Mouse (Mus musculus): Measurements from ENCODE around the gene Slc16a5. TPM values are rescaled to one million over a fixed set of nuclear protein-coding genes. Genes with fewer than 3 reads are reported as not detected.

Gene Slc16a5
- polyA plus RNA-seq, 1 experiment from 2014 or later, result 0.34 TPM

DNA sequence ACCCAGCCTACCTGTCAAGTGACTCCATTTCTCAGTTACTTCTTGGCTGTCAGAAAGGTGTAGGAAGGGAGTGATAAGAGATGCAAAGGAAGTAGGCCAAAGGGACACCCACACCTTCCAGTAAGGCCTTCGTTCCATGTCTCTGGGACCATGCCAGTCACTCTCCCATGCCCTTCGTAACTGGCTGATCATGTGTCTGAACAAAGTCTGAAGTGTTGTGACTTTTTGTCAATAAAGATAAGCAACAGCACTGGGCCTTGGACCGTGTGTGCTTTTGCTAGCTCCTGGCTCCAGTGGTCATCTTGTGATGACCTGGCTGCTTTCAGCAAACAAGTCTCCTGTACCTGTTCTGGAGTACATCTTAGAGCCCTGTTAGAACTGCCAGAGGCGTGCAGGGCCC is 29.5 kb upstream of the Slc16a5 start:
- no peak for DNase-seq (ENCODE audit: low spot score)
- H3K27me3 ChIP-seq (replicated peaks; ENCODE audit: low read depth, poor library complexity, severe bottlenecking), result 0 out of 2 replicates have a peak, but pooled peaks cover 8% of the 10 kb centered on the region
- no peak overlapping the region for H3K27ac ChIP-seq (replicated peaks)
- no peaks in the 10 kb centered on the region for H3K9me3 ChIP-seq
- H3K4me3 ChIP-seq, result no peak overlapping the region
- 81% methylated on average over 4 of the region's 4 CpGs for WGBS
- peaks cover 35% of the 10 kb centered on the region for H3K4me1 ChIP-seq
- H3K36me3 ChIP-seq (replicated peaks), result peaks cover 51% of the 10 kb centered on the region

DNA sequence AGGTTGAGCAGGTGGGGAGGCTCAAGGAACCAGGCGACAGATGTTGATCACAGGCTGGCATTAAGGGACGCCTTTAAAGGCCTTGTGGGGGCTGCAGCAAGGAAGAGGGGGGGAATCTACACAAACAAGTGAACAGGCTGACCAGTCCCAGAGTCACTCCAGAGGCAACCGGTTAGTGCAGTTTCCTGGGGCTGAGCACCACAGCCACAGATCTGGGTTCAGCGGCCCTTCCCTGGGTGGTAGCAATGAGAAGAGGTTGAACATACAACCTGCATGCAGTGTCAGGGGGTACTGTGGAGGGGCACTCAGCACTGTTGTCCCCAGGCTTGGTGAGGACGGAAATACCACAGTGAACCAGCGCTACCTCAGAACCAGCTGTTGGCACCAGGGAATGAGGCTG is 28.9 kb upstream of the Slc16a5 start:
- Histone ChIP-seq H3K4me3 (no peak overlapping the region), H3K4me1 (peaks cover 29% of the 10 kb centered on the region), H3K9me3 (no peaks in the 10 kb centered on the region), H3K27ac (replicated peaks) (no peak overlapping the region), H3K36me3 (replicated peaks) (peaks cover 51% of the 10 kb centered on the region), H3K27me3 (replicated peaks; ENCODE audit: low read depth, poor library complexity, severe bottlenecking) (0 out of 2 replicates have a peak, but pooled peaks cover 8% of the 10 kb centered on the region)
- 82% methylated on average over 6 of the region's 6 CpGs for WGBS
- DNase-seq (ENCODE audit: low spot score), result no peak

DNA sequence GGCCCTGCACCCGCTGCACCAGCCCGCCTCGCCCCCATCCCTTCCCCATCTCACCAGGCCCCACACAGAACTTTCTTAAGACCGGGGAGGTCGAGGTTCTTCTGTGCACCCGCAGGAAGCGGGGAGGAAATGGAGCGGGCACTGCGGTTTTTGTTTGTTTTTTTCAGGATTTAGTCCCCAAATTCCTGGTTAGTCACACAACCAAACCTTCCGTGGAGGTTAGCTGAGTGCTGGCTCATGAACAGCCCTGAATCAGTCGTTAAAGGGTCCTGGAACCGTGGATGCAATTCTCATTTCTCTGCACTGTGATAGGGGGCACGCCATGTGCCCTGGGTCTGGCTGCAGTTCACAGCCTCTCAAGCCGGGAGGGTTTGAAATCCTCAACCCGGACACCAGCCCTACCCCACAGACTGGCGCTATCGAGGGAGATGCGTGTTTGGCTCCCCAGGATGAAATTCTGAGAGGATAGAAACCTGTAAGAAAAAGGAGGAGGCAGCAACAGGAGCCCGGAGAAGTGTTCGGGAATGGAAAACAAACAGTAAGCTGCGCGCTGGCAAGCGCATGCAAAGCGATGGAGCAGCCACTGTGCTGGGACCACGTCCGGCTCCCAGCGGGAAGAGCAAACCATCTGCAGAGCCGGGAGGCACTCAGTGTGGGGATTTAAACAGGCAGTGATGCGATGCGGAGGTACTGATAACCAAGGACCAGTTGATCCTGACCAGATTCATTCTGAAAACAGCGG is 26.5 kb upstream of the Slc16a5 start:
- Histone ChIP-seq H3K4me3 (peak overlapping the region; percentile 50), H3K27me3 (replicated peaks; ENCODE audit: low read depth, poor library complexity, severe bottlenecking) (0 out of 2 replicates have a peak, but pooled peaks cover 8% of the 10 kb centered on the region), H3K27ac (replicated peaks) (peak overlapping the region; percentile 84), H3K9me3 (peaks cover 7% of the 10 kb centered on the region), H3K4me1 (peaks cover 25% of the 10 kb centered on the region), H3K36me3 (replicated peaks) (peaks cover 27% of the 10 kb centered on the region)
- 5% methylated on average over 31 of the region's 31 CpGs for WGBS
- peak; percentile 62 for DNase-seq (ENCODE audit: low spot score)

- 86% methylated on average over 5 of the region's 5 CpGs for WGBS
- DNase-seq (ENCODE audit: low spot score), result no peak
These were observed 24.6 kb upstream of the Slc16a5 start for GRCm38 (mm10) chr11:115437571-115438122.

GRCm38 (mm10) chr11:115439326-115439725 is 22.9 kb upstream of the Slc16a5 start:
- 88% methylated on average over 3 of the region's 3 CpGs for WGBS
- Histone ChIP-seq H3K4me1 (peaks cover 37% of the 10 kb centered on the region), H3K36me3 (replicated peaks) (no peaks in the 10 kb centered on the region), H3K27me3 (replicated peaks; ENCODE audit: low read depth, poor library complexity, severe bottlenecking) (peaks cover 23% of the 10 kb centered on the region; the same call in 1 of the 2 replicates), H3K4me3 (no peak overlapping the region), H3K9me3 (peaks cover 7% of the 10 kb centered on the region), H3K27ac (replicated peaks) (no peak overlapping the region)
- no peak for DNase-seq (ENCODE audit: low spot score)

More at GRCm38 (mm10) chr11:115437571-115438122, 24.6 kb upstream of the Slc16a5 start:
- Histone ChIP-seq H3K27ac (replicated peaks) (no peak overlapping the region), H3K4me3 (no peak overlapping the region), H3K4me1 (peaks cover 37% of the 10 kb centered on the region), H3K36me3 (replicated peaks) (peaks cover 8% of the 10 kb centered on the region), H3K27me3 (replicated peaks; ENCODE audit: low read depth, poor library complexity, severe bottlenecking) (peaks cover 23% of the 10 kb centered on the region; the same call in 1 of the 2 replicates), H3K9me3 (peaks cover 7% of the 10 kb centered on the region)

- DNase-seq (ENCODE audit: low spot score), result no peak
- Histone ChIP-seq H3K4me3 (peak within 1 kb of the TSS; percentile 21; the same call in 1 of the 2 replicates), H3K27me3 (replicated peaks; ENCODE audit: low read depth, poor library complexity, severe bottlenecking) (peaks cover 23% of the 10 kb centered on the region; the same call in 1 of the 2 replicates), H3K4me1 (peaks cover 33% of the 10 kb centered on the region), H3K36me3 (replicated peaks) (no peaks in the 10 kb centered on the region), H3K27ac (replicated peaks) (no peak within 1 kb of the TSS; the same call in 1 of the 2 replicates), H3K9me3 (peaks cover 7% of the 10 kb centered on the region)
- WGBS, result 93% methylated on average over 9 of the region's 9 CpGs
These were observed 22.2 kb upstream of the Slc16a5 start, which contains the start of gene Trim80 for GRCm38 (mm10) chr11:115439906-115440595. Trim80 (plus strand) TSS chr11:115440545.

GRCm38 (mm10) chr11:115441417-115441816 is 20.9 kb upstream of the Slc16a5 start:
- H3K4me3 ChIP-seq, result peak overlapping the region; percentile 21; the same call in 1 of the 2 replicates
- H3K36me3 ChIP-seq (replicated peaks), result no peaks in the 10 kb centered on the region
- no peak overlapping the region; the same call in 1 of the 2 replicates for H3K27ac ChIP-seq (replicated peaks)
- 47% methylated on average over 15 of the region's 15 CpGs for WGBS
- peaks cover 22% of the 10 kb centered on the region for H3K4me1 ChIP-seq
- no peak for DNase-seq (ENCODE audit: low spot score)
- peaks cover 7% of the 10 kb centered on the region for H3K9me3 ChIP-seq
- H3K27me3 ChIP-seq (replicated peaks; ENCODE audit: low read depth, poor library complexity, severe bottlenecking), result peaks cover 22% of the 10 kb centered on the region; the same call in 1 of the 2 replicates

- WGBS, result 74% methylated on average over 3 of the region's 3 CpGs
- Histone ChIP-seq H3K4me3 (no peak overlapping the region), H3K36me3 (replicated peaks) (no peaks in the 10 kb centered on the region), H3K27me3 (replicated peaks; ENCODE audit: low read depth, poor library complexity, severe bottlenecking) (peaks cover 4% of the 10 kb centered on the region; the same call in 1 of the 2 replicates), H3K9me3 (no peaks in the 10 kb centered on the region), H3K27ac (replicated peaks) (peak overlapping the region; percentile 21; the same call in 1 of the 2 replicates), H3K4me1 (peaks cover 37% of the 10 kb centered on the region)
- no peak for DNase-seq (ENCODE audit: low spot score)
These were observed 15.4 kb upstream of the Slc16a5 start for GRCm38 (mm10) chr11:115446906-115447305.

GRCm38 (mm10) chr11:115447321-115447885 is 14.9 kb upstream of the Slc16a5 start:
- Histone ChIP-seq H3K27ac (replicated peaks) (no peak overlapping the region), H3K4me3 (no peak overlapping the region), H3K4me1 (peaks cover 37% of the 10 kb centered on the region), H3K36me3 (replicated peaks) (no peaks in the 10 kb centered on the region), H3K27me3 (replicated peaks; ENCODE audit: low read depth, poor library complexity, severe bottlenecking) (no peaks in the 10 kb centered on the region; the same call in 1 of the 2 replicates), H3K9me3 (no peaks in the 10 kb centered on the region)
- DNase-seq (ENCODE audit: low spot score), result no peak
- 86% methylated on average over 11 of the region's 11 CpGs for WGBS

DNA sequence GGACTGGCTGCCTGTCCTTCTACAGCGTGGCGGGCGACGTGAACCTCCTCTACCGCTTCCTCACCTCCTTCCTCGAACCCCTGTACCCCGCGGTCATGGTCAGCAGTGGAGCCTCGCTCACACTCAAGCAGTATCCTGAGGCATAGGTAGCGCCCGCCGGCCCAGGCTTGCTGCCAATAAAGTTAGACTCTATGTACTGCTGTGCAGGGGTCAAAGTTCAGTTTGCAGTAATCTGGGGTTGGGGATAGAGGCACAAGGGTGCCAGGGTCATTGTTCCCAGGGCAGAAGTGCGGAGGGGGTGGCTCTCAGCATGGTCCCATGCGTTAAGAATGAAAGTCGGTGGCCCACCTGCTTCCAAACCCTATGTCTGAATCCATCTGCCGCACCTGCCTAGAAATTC is 14.2 kb upstream of the Slc16a5 start:
- WGBS, result 83% methylated on average over 16 of the region's 16 CpGs
- Histone ChIP-seq H3K36me3 (replicated peaks) (no peaks in the 10 kb centered on the region), H3K9me3 (no peaks in the 10 kb centered on the region), H3K27me3 (replicated peaks; ENCODE audit: low read depth, poor library complexity, severe bottlenecking) (no peaks in the 10 kb centered on the region), H3K27ac (replicated peaks) (no peak overlapping the region), H3K4me1 (peaks cover 37% of the 10 kb centered on the region), H3K4me3 (no peak overlapping the region)
- DNase-seq (ENCODE audit: low spot score), result no peak

DNA sequence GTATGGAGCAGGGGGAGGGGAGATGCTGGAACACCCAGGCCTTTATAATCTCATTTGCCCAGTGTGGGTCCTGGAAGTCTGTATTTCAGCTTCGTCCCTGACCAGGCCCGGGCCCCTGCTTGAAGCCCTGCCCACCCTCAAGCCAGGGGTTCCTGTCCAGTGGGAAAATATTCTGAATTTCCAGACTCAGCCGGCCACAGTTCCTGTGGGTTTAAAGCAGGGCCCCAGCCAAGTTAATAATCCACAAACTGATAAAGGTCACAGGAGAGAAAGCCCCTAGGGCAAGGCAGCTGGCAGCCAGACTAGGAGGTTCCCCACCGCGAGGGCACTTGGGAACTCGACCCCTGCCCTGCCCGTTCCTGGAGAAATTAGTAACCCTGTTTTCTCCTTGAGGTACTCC is 13.3 kb upstream of the Slc16a5 start:
- Histone ChIP-seq H3K4me3 (no peak overlapping the region; the same call in 1 of the 2 replicates), H3K27ac (replicated peaks) (peak overlapping the region; percentile 57), H3K36me3 (replicated peaks) (no peaks in the 10 kb centered on the region), H3K4me1 (peaks cover 37% of the 10 kb centered on the region), H3K9me3 (no peaks in the 10 kb centered on the region), H3K27me3 (replicated peaks; ENCODE audit: low read depth, poor library complexity, severe bottlenecking) (no peaks in the 10 kb centered on the region)
- no peak for DNase-seq (ENCODE audit: low spot score)
- 30% methylated on average over 7 of the region's 7 CpGs for WGBS

- Histone ChIP-seq H3K9me3 (no peaks in the 10 kb centered on the region), H3K4me3 (no peak overlapping the region), H3K36me3 (replicated peaks) (no peaks in the 10 kb centered on the region), H3K4me1 (peaks cover 34% of the 10 kb centered on the region), H3K27ac (replicated peaks) (no peak overlapping the region), H3K27me3 (replicated peaks; ENCODE audit: low read depth, poor library complexity, severe bottlenecking) (no peaks in the 10 kb centered on the region)
- 91% methylated on average over 7 of the region's 7 CpGs for WGBS
- DNase-seq (ENCODE audit: low spot score), result no peak
These were observed 12.1 kb upstream of the Slc16a5 start for GRCm38 (mm10) chr11:115450176-115450575.

Measured in embryonic facial prominence, embryonic 10.5 days (tissue).